Mouse (Mus musculus) cerebellum, adult 2 months (tissue): Measurements from ENCODE around the gene Desi2.

Source experiments
- CTCF ChIP-seq: fragments of 200-500 bp; IDR thresholded peaks from 2 replicates; pipeline ENCODE4 v1.5.1; 2011; ENCODE audit warnings: low read depth, mild to moderate bottlenecking, control low read depth, low read length, moderate library complexity, borderline replicate concordance; ENCODE audit not compliant: insufficient read depth
- POLR2A ChIP-seq: fragments of 200-500 bp; IDR thresholded peaks from 2 replicates; pipeline ENCODE4 v1.6.1; 2011; ENCODE audit warnings: low read length, control low read depth, borderline replicate concordance; ENCODE audit not compliant: insufficient read depth

DNA sequence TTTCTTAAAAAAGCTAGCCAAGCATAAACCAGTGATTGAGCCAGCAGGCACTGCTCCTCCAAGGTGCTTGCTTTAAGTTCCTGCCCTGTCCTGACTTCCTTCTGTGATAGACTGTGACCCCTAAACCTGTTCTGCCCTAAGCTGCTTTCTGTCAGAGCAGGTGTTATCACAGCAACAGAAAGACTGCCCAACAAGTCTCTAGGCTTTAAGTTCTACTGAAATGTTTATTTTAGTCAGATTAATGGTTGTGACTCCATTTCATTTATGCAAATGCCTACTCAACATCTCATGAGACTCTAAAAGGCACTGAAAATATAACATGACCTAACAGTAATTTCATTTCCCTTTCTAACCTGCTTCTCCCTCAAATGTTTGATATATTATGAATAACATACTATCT, 1.6 kb upstream of the Desi2 start:
- TF ChIP-seq POLR2A, result no peak
- TF ChIP-seq CTCF, result no peak
